Mouse (Mus musculus) heart, postnatal 0 days (tissue): ENCODE measurements around the gene Eya2.

ENCODE experiments used
- CTCF ChIP-seq: IDR thresholded peaks from 2 replicates; pipeline ENCODE4 v1.5.1; 2016; ENCODE audit warnings: antibody characterized with exemption, control low read depth, low read depth
- EP300 ChIP-seq: IDR thresholded peaks from 2 replicates; pipeline ENCODE4 v1.6.1; 2016; ENCODE audit warnings: antibody characterized with exemption, low read depth

- no peak for TF ChIP-seq CTCF
- TF ChIP-seq EP300: no peak
Observed at GRCm38 (mm10) chr2:165656541-165656940, 61.7 kb downstream of the Eya2 start.
